Mouse (Mus musculus): ENCODE measurements around the gene Gucy2g. TPM values are rescaled to one million over a fixed set of nuclear protein-coding genes. Genes with fewer than 3 reads are reported as not detected.
"Not testable (repeated sequence)": the region's sequence is repeated elsewhere in the genome, so short reads cannot be mapped to it uniquely, and the experiment has no call there.

Gene Gucy2g
- polyA plus RNA-seq, 1 experiment from 2014 or later = not detected

DNA sequence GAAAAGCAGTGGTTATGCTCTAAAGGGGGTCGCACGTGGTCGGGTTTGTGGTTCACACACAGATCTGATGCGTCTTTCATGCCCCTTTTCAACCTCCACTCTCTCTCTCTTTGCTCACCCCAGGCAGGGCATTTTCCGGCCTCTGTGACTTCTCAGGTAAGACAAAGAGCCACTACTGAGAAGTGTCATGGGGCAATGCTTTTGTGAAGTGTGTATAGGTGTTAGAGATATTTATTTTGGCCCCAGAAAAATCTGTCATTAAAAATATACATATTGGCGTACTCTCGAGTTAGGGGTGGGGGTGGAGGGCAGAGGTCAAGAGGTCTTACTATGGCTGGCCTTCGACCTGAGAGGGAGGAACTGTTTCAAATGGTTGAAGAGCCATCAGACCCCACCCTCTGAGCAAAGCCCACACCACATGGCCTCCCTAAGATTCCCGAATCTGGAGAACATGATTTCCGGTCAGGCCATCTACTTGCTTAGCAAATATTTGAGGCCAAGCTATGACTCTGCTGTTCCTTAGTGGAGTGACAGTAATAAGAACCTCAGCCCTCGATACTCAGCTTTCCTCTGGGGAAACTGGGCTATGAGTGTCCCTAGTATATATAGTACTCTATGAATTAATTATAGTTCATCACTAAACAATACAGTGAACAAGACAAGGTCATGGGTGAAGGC lies 47.2 kb downstream of the Gucy2g start:
- no peaks in the 10 kb centered on the region for H3K36me3 ChIP-seq (replicated peaks)
- H3K27ac ChIP-seq = no peak overlapping the region
- 77% methylated on average over 11 of the region's 11 CpGs for WGBS
- no peaks in the 10 kb centered on the region for H3K9me3 ChIP-seq
- no peak for ATAC-seq (ENCODE audit: low FRiP score)
- no peak overlapping the region for H3K9ac ChIP-seq
- H3K27me3 ChIP-seq = no peaks in the 10 kb centered on the region
- no peak overlapping the region for H3K4me3 ChIP-seq (replicated peaks)
- H3K4me2 ChIP-seq = no peak overlapping the region
- no peaks in the 10 kb centered on the region for H3K4me1 ChIP-seq

DNA sequence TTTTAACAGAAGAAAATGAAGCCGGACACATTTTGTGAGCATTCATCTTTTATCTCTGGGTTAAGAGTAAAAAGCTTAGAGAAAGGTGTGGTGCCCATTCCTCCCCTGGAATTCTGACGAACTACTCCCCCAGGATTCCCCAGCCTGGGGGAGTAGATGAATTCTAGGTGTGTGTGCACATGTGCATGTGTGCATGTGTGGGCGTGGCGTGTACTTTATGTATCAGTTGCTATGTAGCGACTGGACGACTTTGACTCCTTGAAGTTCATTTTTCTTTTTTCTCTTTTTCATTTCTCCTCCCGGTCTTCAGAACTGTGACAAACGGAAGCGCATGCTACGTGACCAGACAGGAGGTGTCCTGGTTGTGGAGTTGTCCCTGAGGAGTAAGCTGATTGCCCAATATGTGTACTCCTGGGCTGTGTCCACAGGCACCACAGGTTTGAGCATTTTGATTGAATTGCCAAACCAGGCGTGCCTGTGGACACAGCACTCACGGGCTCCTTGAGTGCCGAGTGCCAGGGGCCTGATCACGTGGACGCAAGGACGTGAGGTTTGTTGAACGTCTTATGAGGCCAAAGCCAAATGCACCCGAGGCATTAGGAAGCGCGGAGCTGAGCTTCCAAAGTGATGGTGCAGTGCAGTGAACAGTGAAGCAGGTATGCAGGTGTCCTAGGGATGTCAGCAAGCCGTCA lies 48.6 kb downstream of the Gucy2g start:
- H3K36me3 ChIP-seq (replicated peaks) = no peaks in the 10 kb centered on the region
- WGBS = 92% methylated on average over 21 of the region's 21 CpGs
- ATAC-seq (ENCODE audit: low FRiP score) = no peak
- no peaks in the 10 kb centered on the region for H3K4me1 ChIP-seq
- no peak overlapping the region for H3K9ac ChIP-seq
- no peaks in the 10 kb centered on the region for H3K27me3 ChIP-seq
- H3K27ac ChIP-seq = no peak overlapping the region
- no peak overlapping the region for H3K4me2 ChIP-seq
- H3K9me3 ChIP-seq = no peaks in the 10 kb centered on the region
- no peak overlapping the region for H3K4me3 ChIP-seq (replicated peaks)

DNA sequence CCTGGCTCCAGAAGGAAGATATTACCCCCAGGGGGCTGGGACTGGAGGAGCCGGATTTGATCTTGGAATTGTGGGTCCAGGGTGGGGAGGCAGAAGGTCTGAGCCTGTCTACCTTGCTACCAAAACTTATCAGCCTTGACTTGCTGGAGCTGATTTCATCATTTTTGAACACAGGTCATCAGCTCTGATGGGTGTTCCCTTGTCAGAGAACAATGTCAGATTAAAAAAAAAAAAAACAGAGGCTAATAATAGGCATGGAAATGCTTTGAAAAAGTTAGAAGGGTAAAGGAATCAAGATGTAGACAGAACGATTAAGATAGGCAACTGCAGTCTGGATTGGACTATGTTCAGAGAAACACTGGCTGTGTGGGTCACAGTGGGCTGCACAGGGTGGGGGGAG lies 49.4 kb downstream of the Gucy2g start:
- no peak for ATAC-seq (ENCODE audit: low FRiP score)
- 82% methylated on average over 2 of the region's 2 CpGs for WGBS

DNA sequence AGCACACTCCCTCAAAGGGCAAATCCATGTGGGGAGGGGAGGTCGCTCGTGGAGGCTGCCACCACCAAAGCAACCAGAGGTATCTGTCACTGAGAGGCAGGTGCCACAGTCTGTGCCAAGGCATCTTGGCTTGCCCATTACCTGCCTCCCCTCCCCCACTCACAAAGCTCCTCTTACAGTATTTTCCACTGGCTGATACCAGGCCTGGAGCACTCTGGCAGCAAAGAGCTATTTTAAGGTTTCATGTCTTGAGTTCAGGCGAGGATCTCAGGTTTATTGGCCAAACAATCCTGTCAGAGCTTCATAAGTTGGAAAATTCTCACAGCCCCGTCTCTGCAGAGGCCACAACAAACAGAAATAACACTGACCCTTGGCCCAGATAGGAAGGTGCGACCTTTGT lies 51.0 kb downstream of the Gucy2g start:
- no peak for ATAC-seq (ENCODE audit: low FRiP score)
- no peak overlapping the region for H3K9ac ChIP-seq
- WGBS = 83% methylated on average over 5 of the region's 5 CpGs
- H3K4me1 ChIP-seq = peaks cover 9% of the 10 kb centered on the region
- no peak overlapping the region for H3K4me2 ChIP-seq
- H3K27me3 ChIP-seq = no peaks in the 10 kb centered on the region
- H3K27ac ChIP-seq = no peak overlapping the region
- no peaks in the 10 kb centered on the region for H3K9me3 ChIP-seq
- no peak overlapping the region for H3K4me3 ChIP-seq (replicated peaks)
- no peaks in the 10 kb centered on the region for H3K36me3 ChIP-seq (replicated peaks)

More for the DNA sequence above, 49.4 kb downstream of the Gucy2g start:
- Histone ChIP-seq H3K36me3 (replicated peaks) (no peaks in the 10 kb centered on the region), H3K9me3 (no peaks in the 10 kb centered on the region), H3K4me3 (replicated peaks) (no peak overlapping the region), H3K4me2 (no peak overlapping the region), H3K27ac (no peak overlapping the region), H3K4me1 (no peaks in the 10 kb centered on the region), H3K9ac (no peak overlapping the region), H3K27me3 (no peaks in the 10 kb centered on the region)

DNA sequence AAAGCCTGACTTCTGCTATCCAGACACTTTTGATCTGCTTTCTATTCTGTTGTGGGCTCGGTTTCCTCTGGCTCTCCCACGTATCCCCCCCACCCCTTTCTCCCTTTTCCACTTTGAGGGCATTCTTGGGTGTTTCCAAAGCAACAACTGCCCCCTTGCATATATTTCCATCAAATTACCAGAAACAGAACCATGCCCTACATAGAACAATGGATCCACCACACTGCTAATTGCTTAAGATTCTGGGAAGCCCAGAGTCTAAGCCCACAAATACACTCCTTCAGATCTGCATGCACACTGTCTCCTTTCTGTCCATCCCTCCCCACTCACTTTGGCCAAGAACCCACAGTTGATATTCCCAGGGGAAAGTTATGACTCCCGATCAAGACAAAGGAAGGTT lies 55.4 kb downstream of the Gucy2g start:
- Histone ChIP-seq H3K4me3 (replicated peaks) (no peak overlapping the region), H3K36me3 (replicated peaks) (no peaks in the 10 kb centered on the region), H3K27me3 (no peaks in the 10 kb centered on the region), H3K9me3 (no peaks in the 10 kb centered on the region), H3K27ac (no peak overlapping the region), H3K4me2 (no peak overlapping the region), H3K4me1 (peaks cover 16% of the 10 kb centered on the region), H3K9ac (no peak overlapping the region)
- WGBS = 37% methylated on average over 3 of the region's 3 CpGs
- peak; percentile 70 for ATAC-seq (ENCODE audit: low FRiP score)

DNA sequence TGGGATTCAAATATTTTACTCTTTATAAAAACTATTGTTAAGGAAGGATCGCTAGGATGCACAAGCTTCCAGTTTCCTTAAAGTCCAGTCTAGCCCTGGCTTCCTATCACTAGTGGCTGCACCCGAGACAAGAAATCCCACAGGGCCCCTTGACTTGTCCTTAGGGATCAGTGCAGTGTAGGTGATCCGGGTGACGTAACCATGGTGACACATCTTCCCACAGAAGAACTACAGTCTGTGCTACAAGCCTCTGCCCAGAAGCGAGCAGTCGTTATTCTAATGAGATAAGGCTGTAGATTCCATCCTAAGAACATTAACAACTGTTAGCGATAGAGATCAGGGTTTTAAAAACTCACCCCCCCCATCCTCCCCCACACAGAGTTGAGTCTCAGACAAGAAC lies 56.0 kb downstream of the Gucy2g start:
- H3K4me1 ChIP-seq = peaks cover 16% of the 10 kb centered on the region
- no peaks in the 10 kb centered on the region for H3K9me3 ChIP-seq
- no peaks in the 10 kb centered on the region for H3K36me3 ChIP-seq (replicated peaks)
- H3K9ac ChIP-seq = no peak overlapping the region
- H3K27ac ChIP-seq = no peak overlapping the region
- H3K4me3 ChIP-seq (replicated peaks) = no peak overlapping the region
- H3K4me2 ChIP-seq = no peak overlapping the region
- 58% methylated on average over 7 of the region's 7 CpGs for WGBS
- H3K27me3 ChIP-seq = no peaks in the 10 kb centered on the region
- peak; percentile 63 for ATAC-seq (ENCODE audit: low FRiP score)

DNA sequence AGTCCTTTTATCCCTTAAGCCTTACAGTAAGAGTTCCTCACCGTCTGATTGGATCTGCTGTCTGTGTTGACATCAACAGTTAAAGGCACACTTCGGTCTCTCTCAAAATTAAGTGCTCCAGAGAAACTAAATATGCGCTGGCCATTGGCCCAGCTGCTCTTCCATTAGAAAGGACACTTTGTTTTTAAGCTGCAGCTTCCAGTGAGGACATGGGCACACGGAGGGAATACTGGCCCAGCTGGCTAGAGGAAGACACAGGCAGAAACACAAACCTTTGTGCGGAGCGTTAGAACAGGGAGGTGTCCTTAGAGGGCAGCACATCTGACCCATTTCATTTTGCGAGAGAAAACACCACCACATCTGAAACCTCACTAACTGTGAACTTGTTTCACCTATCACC lies 56.6 kb downstream of the Gucy2g start:
- no peak overlapping the region for H3K4me3 ChIP-seq (replicated peaks)
- H3K4me1 ChIP-seq = peaks cover 16% of the 10 kb centered on the region
- H3K27me3 ChIP-seq = no peaks in the 10 kb centered on the region
- no peaks in the 10 kb centered on the region for H3K9me3 ChIP-seq
- H3K27ac ChIP-seq = no peak overlapping the region
- WGBS = 65% methylated on average over 7 of the region's 7 CpGs
- no peaks in the 10 kb centered on the region for H3K36me3 ChIP-seq (replicated peaks)
- no peak overlapping the region for H3K9ac ChIP-seq
- no peak overlapping the region for H3K4me2 ChIP-seq
- no peak for ATAC-seq (ENCODE audit: low FRiP score)

DNA sequence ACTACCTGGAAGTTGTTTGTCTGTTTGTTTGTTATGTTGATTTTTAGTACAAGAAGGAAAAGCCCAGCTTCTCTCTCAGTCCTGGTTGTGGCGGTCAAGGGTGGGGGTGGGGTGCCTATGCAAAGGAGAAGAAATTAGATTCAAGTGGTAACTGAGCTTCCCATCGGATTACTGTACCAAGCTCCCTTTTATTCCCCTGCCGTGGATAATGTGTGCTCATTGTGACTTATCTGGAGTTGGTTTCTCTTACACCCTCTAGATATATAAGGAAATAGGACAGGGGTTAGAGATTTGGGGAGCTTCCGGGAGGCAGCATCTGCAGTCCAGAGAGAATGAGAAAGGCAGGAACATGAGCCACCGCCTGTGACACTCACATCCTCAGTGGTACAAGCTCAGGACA lies 60.6 kb downstream of the Gucy2g start, which contains the start of gene Tectb:
Gene Tectb (plus strand): TSS at position 301 of the 400 bp plus-strand sequence.
- Histone ChIP-seq H3K27ac (no peak within 1 kb of the TSS), H3K9ac (no peak within 1 kb of the TSS), H3K4me3 (replicated peaks) (no peak within 1 kb of the TSS), H3K4me1 (peaks cover 10% of the 10 kb centered on the region), H3K9me3 (no peaks in the 10 kb centered on the region), H3K36me3 (replicated peaks) (no peaks in the 10 kb centered on the region), H3K4me2 (no peak within 1 kb of the TSS), H3K27me3 (no peaks in the 10 kb centered on the region)
- ATAC-seq (ENCODE audit: low FRiP score) = no peak
- 74% methylated on average over 5 of the region's 5 CpGs for WGBS

DNA sequence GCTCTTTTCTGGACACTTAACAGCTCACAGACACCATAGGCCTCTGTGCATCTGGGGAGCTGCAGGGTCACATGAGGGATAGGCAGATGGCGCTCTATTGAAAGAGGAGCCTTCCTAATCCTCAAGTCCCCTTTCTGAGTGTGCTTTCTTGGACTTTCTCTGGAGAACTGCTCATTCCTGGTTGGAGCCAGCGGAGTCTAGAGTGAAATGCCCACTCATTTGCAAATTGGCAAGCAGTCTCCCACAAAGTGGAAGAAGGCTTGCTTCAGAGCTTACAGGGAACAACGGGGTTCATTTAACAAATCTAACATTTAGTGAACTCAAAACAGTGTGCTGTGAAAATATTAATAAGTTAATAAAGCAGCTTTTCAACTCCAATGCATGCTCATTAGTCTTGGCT lies 63.9 kb downstream of the Gucy2g start:
- no peak overlapping the region for H3K4me3 ChIP-seq (replicated peaks)
- H3K27ac ChIP-seq = no peak overlapping the region
- H3K4me1 ChIP-seq = no peaks in the 10 kb centered on the region
- no peak overlapping the region for H3K9ac ChIP-seq
- H3K36me3 ChIP-seq (replicated peaks) = no peaks in the 10 kb centered on the region
- no peak overlapping the region for H3K4me2 ChIP-seq
- H3K9me3 ChIP-seq = no peaks in the 10 kb centered on the region
- no peak for ATAC-seq (ENCODE audit: low FRiP score)
- WGBS = 89% methylated on average over 3 of the region's 3 CpGs
- no peaks in the 10 kb centered on the region for H3K27me3 ChIP-seq

DNA sequence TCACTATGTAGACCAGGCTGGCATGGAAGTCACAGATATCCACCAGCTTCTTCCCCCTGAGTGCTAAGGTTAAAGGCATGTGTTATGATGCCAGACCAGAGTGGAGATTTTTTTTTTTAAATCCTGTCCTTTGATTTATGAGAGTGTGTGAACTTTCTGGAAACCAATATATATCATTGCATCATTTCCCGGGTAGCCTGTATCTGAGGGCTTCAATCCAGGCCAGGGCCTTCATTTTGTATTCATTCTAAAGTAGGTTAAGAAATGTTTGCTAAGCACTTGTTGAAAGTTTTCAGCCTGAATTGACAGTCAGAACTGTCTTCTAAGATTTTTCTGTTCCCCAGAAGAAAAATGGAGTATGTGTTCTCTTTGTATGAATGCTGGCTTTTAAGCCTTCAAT lies 69.5 kb downstream of the Gucy2g start:
- no peaks in the 10 kb centered on the region; the same call in 1 of the 2 replicates for H3K4me1 ChIP-seq
- no peak for ATAC-seq (ENCODE audit: low FRiP score)
- no peak overlapping the region for H3K4me3 ChIP-seq (replicated peaks)
- 89% methylated on average over 1 of the region's 1 CpGs for WGBS
- no peaks in the 10 kb centered on the region for H3K36me3 ChIP-seq (replicated peaks)
- no peak overlapping the region for H3K27ac ChIP-seq
- no peak overlapping the region for H3K9ac ChIP-seq
- no peaks in the 10 kb centered on the region for H3K27me3 ChIP-seq
- H3K4me2 ChIP-seq = no peak overlapping the region
- H3K9me3 ChIP-seq = peaks cover 16% of the 10 kb centered on the region; the same call in 1 of the 2 replicates

DNA sequence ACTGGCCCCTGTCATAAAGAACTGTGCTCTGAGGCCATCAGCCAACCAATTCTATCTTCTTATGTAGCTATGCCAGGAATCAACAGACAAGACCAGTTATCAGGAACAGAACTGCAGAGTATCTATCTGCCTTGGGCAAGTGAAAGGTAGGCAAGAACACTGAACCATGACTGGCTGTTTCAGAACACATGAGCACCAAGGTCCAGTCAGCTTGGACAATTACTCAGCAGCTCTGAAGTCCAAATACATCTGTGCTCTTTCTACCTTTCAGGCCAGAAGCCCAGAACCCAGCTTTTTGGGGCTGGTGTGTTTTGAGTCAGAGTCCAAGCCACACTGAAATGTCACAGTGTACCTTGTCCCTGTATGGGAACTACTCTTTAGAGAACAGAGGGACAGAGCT lies 70.6 kb downstream of the Gucy2g start:
- Histone ChIP-seq H3K27ac (no peak overlapping the region), H3K27me3 (no peaks in the 10 kb centered on the region), H3K9me3 (peaks cover 16% of the 10 kb centered on the region; the same call in 1 of the 2 replicates), H3K36me3 (replicated peaks) (no peaks in the 10 kb centered on the region), H3K4me3 (replicated peaks) (no peak overlapping the region), H3K9ac (no peak overlapping the region), H3K4me2 (no peak overlapping the region), H3K4me1 (no peaks in the 10 kb centered on the region; the same call in 1 of the 2 replicates)
- ATAC-seq (ENCODE audit: low FRiP score) = no peak

DNA sequence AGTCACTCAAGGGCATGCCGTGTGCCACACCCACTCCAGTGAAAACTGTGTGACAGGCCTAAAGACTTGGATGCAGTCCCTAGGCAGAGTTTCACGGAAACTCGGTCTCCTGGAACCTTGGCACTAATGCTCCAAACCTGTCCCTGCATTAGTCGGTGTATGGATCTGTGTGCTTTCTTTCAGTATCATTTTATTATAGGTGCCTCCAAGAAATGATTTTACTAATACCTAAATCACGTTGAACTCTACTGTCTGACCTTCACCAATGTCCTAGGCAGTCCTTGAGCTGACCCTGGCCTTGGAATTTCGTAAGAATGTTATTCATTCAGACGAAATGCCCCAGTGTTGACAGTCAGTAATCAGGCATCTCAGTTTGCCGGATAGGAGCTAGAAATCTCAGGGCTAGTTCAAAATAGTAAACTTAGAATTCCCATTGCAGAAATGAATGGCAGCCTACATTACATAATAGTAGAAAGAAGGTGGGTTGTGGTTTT lies 71.8 kb downstream of the Gucy2g start:
- not testable (repeated sequence) for H3K4me3 ChIP-seq (replicated peaks); H3K27me3 ChIP-seq; H3K36me3 ChIP-seq (replicated peaks); H3K4me1 ChIP-seq; H3K27ac ChIP-seq; H3K4me2 ChIP-seq; H3K9ac ChIP-seq; ATAC-seq (ENCODE audit: low FRiP score)
- peaks cover 16% of the 10 kb centered on the region; the same call in 1 of the 2 replicates for H3K9me3 ChIP-seq
- WGBS = 93% methylated on average over 8 of the region's 8 CpGs

DNA sequence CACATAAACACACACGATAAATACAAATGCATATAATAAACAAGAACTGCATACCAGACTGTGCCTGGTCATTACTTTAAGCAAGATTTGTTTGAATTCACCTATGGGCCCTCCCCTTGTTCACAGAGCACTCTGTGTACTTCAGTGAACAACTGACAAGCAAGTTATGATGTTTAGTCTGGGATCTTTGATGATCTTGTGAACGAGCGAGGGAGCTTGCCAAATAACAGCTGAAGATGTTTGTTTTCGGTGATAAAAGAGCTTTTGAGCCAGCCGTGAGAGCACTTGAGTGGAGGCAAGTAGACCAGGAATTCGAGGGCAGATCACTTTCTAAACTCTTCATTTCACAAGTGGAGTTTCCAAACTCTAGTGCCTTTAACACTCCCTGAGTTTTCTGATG lies 72.7 kb downstream of the Gucy2g start:
- no peak overlapping the region for H3K4me3 ChIP-seq (replicated peaks)
- H3K27ac ChIP-seq = no peak overlapping the region
- no peaks in the 10 kb centered on the region for H3K27me3 ChIP-seq
- WGBS = 80% methylated on average over 6 of the region's 6 CpGs
- no peaks in the 10 kb centered on the region; the same call in 1 of the 2 replicates for H3K4me1 ChIP-seq
- no peak overlapping the region for H3K4me2 ChIP-seq
- no peak overlapping the region for H3K9ac ChIP-seq
- no peaks in the 10 kb centered on the region for H3K36me3 ChIP-seq (replicated peaks)
- no peak for ATAC-seq (ENCODE audit: low FRiP score)
- H3K9me3 ChIP-seq = peaks cover 16% of the 10 kb centered on the region; the same call in 1 of the 2 replicates
